Mouse (Mus musculus) embryonic facial prominence, embryonic 10.5 days (tissue): ENCODE results near the gene Wnt9a. TPM values are rescaled to one million over a fixed set of nuclear protein-coding genes. Genes with fewer than 3 reads are reported as not detected.
A peak's percentile ranks its signal among the peaks of the same experiment; 100 is the strongest.

Experiments used
- DNase-seq: peaks from one replicate; pipeline ENCODE4 v3.0.0-alpha.2; 2017; ENCODE audit warnings: low spot score
- H3K27ac ChIP-seq: fragments of 300-500 bp; sonication (generic); replicated peaks from 2 replicates; pipeline ENCODE4 v1.5.1; 2016; ENCODE audit warnings: mild to moderate bottlenecking
- H3K27me3 ChIP-seq: fragments of 300-500 bp; sonication (generic); replicated peaks from 2 replicates; pipeline ENCODE4 v1.6.1; 2016; ENCODE audit warnings: low read depth, mild to moderate bottlenecking; ENCODE audit not compliant: poor library complexity, severe bottlenecking
- H3K36me3 ChIP-seq: fragments of 300-500 bp; sonication (generic); replicated peaks from 2 replicates; pipeline ENCODE4 v1.6.1; 2016; ENCODE audit warnings: mild to moderate bottlenecking, moderate library complexity
- H3K4me1 ChIP-seq: fragments of 300-500 bp; sonication (generic); 2 replicates; pipeline ENCODE4 v1.6.1; 2016
- H3K4me3 ChIP-seq: fragments of 300-500 bp; sonication (generic); 2 replicates; pipeline ENCODE4 v1.5.1; 2016; ENCODE audit warnings: mild to moderate bottlenecking, moderate library complexity
- H3K9me3 ChIP-seq: fragments of 300-500 bp; sonication (generic); 2 replicates; pipeline ENCODE4 v1.6.1; 2016; ENCODE audit warnings: mild to moderate bottlenecking
- WGBS: fragments of 180-500 bp; shearing (Covaris S2); methylation state at CpG from one replicate; pipeline ENCODE4 v1.1.7; 2016; 5-methylcytosine and 5-hydroxymethylcytosine counted together
- polyA plus RNA-seq: library from polyadenylated mRNA; unstranded; fragments of >200 nt; fragmentation: Nextera tagmentation; extraction: Ambion mirVana; gene quantifications from 2 replicates; pipeline ENCODE4 v1.2.1, GENCODE M21; 2016

Gene Wnt9a
- polyA plus RNA-seq, 1 experiment from 2014 or later, result 2.6 TPM

GRCm38 (mm10) chr11:59327625-59328024, 20.9 kb downstream of the Wnt9a start:
- peaks cover 38% of the 10 kb centered on the region for H3K27me3 ChIP-seq
- DNase-seq, result no peak
- no peaks in the 10 kb centered on the region for H3K9me3 ChIP-seq
- no peak overlapping the region; the same call in 1 of the 2 replicates for H3K27ac ChIP-seq
- WGBS, result 89% methylated on average over 18 of the region's 18 CpGs
- H3K4me1 ChIP-seq, result peaks cover 40% of the 10 kb centered on the region
- H3K36me3 ChIP-seq, result no peaks in the 10 kb centered on the region
- H3K4me3 ChIP-seq, result no peak overlapping the region

- 11% methylated on average over 6 of the region's 6 CpGs for WGBS
- Histone ChIP-seq H3K36me3 (no peaks in the 10 kb centered on the region), H3K9me3 (no peaks in the 10 kb centered on the region), H3K27me3 (peaks cover 40% of the 10 kb centered on the region), H3K27ac (peak overlapping the region; percentile 69), H3K4me3 (no peak overlapping the region), H3K4me1 (peaks cover 49% of the 10 kb centered on the region)
- no peak for DNase-seq
Measured at GRCm38 (mm10) chr11:59329616-59330015, 22.9 kb downstream of the Wnt9a start.

GRCm38 (mm10) chr11:59330560-59330959, 23.8 kb downstream of the Wnt9a start:
- 42% methylated on average over 5 of the region's 5 CpGs for WGBS
- H3K27me3 ChIP-seq, result peaks cover 40% of the 10 kb centered on the region
- H3K9me3 ChIP-seq, result no peaks in the 10 kb centered on the region
- H3K4me1 ChIP-seq, result peaks cover 50% of the 10 kb centered on the region
- H3K4me3 ChIP-seq, result no peak overlapping the region
- no peaks in the 10 kb centered on the region for H3K36me3 ChIP-seq
- DNase-seq, result peak; percentile 84
- H3K27ac ChIP-seq, result no peak overlapping the region

- Histone ChIP-seq H3K4me1 (peaks cover 58% of the 10 kb centered on the region), H3K27ac (no peak overlapping the region), H3K36me3 (no peaks in the 10 kb centered on the region), H3K27me3 (peaks cover 40% of the 10 kb centered on the region), H3K9me3 (no peaks in the 10 kb centered on the region), H3K4me3 (no peak overlapping the region)
- WGBS, result 82% methylated on average over 16 of the region's 16 CpGs
- DNase-seq, result no peak
Measured at GRCm38 (mm10) chr11:59331167-59331869, 24.6 kb downstream of the Wnt9a start.

- H3K27me3 ChIP-seq, result peaks cover 40% of the 10 kb centered on the region
- H3K4me3 ChIP-seq, result no peak overlapping the region
- no peak for DNase-seq
- peaks cover 66% of the 10 kb centered on the region for H3K4me1 ChIP-seq
- no peak overlapping the region for H3K27ac ChIP-seq
- WGBS, result 56% methylated on average over 9 of the region's 9 CpGs
- H3K36me3 ChIP-seq, result no peaks in the 10 kb centered on the region
- no peaks in the 10 kb centered on the region for H3K9me3 ChIP-seq
Measured at GRCm38 (mm10) chr11:59332938-59333337, 26.2 kb downstream of the Wnt9a start.

GRCm38 (mm10) chr11:59335150-59335549, 28.4 kb downstream of the Wnt9a start:
- no peak for DNase-seq
- Histone ChIP-seq H3K27me3 (peaks cover 27% of the 10 kb centered on the region), H3K36me3 (no peaks in the 10 kb centered on the region), H3K27ac (peak overlapping the region; percentile 40; the same call in 1 of the 2 replicates), H3K4me3 (no peak overlapping the region), H3K4me1 (peaks cover 49% of the 10 kb centered on the region), H3K9me3 (no peaks in the 10 kb centered on the region)
- WGBS, result 85% methylated on average over 4 of the region's 4 CpGs

- no peak overlapping the region for H3K4me3 ChIP-seq
- DNase-seq, result no peak
- peak overlapping the region; percentile 35 for H3K27ac ChIP-seq
- H3K4me1 ChIP-seq, result peaks cover 41% of the 10 kb centered on the region
- H3K36me3 ChIP-seq, result no peaks in the 10 kb centered on the region
- WGBS, result 48% methylated on average over 2 of the region's 2 CpGs
- H3K9me3 ChIP-seq, result no peaks in the 10 kb centered on the region
- H3K27me3 ChIP-seq, result peaks cover 19% of the 10 kb centered on the region
Measured at GRCm38 (mm10) chr11:59335942-59336341, 29.2 kb downstream of the Wnt9a start.

GRCm38 (mm10) chr11:59336381-59336780, 29.7 kb downstream of the Wnt9a start:
- H3K4me1 ChIP-seq, result peaks cover 37% of the 10 kb centered on the region
- peaks cover 15% of the 10 kb centered on the region for H3K27me3 ChIP-seq
- H3K9me3 ChIP-seq, result no peaks in the 10 kb centered on the region
- WGBS, result 19% methylated on average over 1 of the region's 1 CpGs
- DNase-seq, result peak; percentile 72
- peak overlapping the region; percentile 35 for H3K27ac ChIP-seq
- no peak overlapping the region for H3K4me3 ChIP-seq
- no peaks in the 10 kb centered on the region for H3K36me3 ChIP-seq

GRCm38 (mm10) chr11:59337955-59338735, 31.4 kb downstream of the Wnt9a start:
- Histone ChIP-seq H3K27ac (no peak overlapping the region), H3K4me1 (peaks cover 28% of the 10 kb centered on the region), H3K36me3 (no peaks in the 10 kb centered on the region), H3K4me3 (no peak overlapping the region), H3K9me3 (no peaks in the 10 kb centered on the region), H3K27me3 (no peaks in the 10 kb centered on the region)
- WGBS, result 76% methylated on average over 13 of the region's 13 CpGs
- no peak for DNase-seq

- H3K4me3 ChIP-seq, result no peak overlapping the region
- no peak for DNase-seq
- no peaks in the 10 kb centered on the region for H3K36me3 ChIP-seq
- 89% methylated on average over 2 of the region's 2 CpGs for WGBS
- H3K27ac ChIP-seq, result no peak overlapping the region
- no peaks in the 10 kb centered on the region for H3K9me3 ChIP-seq
- H3K27me3 ChIP-seq, result no peaks in the 10 kb centered on the region
- peaks cover 25% of the 10 kb centered on the region for H3K4me1 ChIP-seq
Measured at GRCm38 (mm10) chr11:59338736-59339120, 32.0 kb downstream of the Wnt9a start.

- H3K27ac ChIP-seq, result no peak overlapping the region; the same call in 1 of the 2 replicates
- 77% methylated on average over 5 of the region's 5 CpGs for WGBS
Measured at GRCm38 (mm10) chr11:59342956-59343355, 36.2 kb downstream of the Wnt9a start.

GRCm38 (mm10) chr11:59346166-59346910, 39.6 kb downstream of the Wnt9a start:
- H3K36me3 ChIP-seq, result no peaks in the 10 kb centered on the region
- H3K4me1 ChIP-seq, result peaks cover 29% of the 10 kb centered on the region
- H3K4me3 ChIP-seq, result no peak overlapping the region
- DNase-seq, result no peak
- no peak overlapping the region for H3K27ac ChIP-seq
- H3K27me3 ChIP-seq, result no peaks in the 10 kb centered on the region
- WGBS, result 88% methylated on average over 11 of the region's 11 CpGs
- peaks cover 5% of the 10 kb centered on the region; the same call in 1 of the 2 replicates for H3K9me3 ChIP-seq

More at GRCm38 (mm10) chr11:59342956-59343355, 36.2 kb downstream of the Wnt9a start:
- no peak for DNase-seq
- H3K36me3 ChIP-seq, result no peaks in the 10 kb centered on the region
- no peak overlapping the region for H3K4me3 ChIP-seq
- peaks cover 7% of the 10 kb centered on the region for H3K4me1 ChIP-seq
- peaks cover 5% of the 10 kb centered on the region; the same call in 1 of the 2 replicates for H3K9me3 ChIP-seq
- no peaks in the 10 kb centered on the region for H3K27me3 ChIP-seq
